Mouse (Mus musculus) thymus, adult 2 months (tissue): ENCODE measurements around the gene Sptbn4.

Source experiments
- CTCF ChIP-seq: fragments of 200-500 bp; IDR thresholded peaks from 2 replicates; pipeline ENCODE4 v1.5.1; 2012; ENCODE audit warnings: mild to moderate bottlenecking, control low read depth, low read length, moderate library complexity, borderline replicate concordance; ENCODE audit not compliant: control insufficient read depth, poor library complexity, insufficient read depth; ENCODE audit errors: extremely low read depth
- POLR2A ChIP-seq: fragments of 200-500 bp; IDR thresholded peaks from 2 replicates; pipeline ENCODE4 v1.6.1; 2012; ENCODE audit warnings: mild to moderate bottlenecking, low read length, control low read depth, moderate library complexity; ENCODE audit not compliant: control insufficient read depth, poor library complexity, insufficient read depth; ENCODE audit errors: extremely low read depth

GRCm38 (mm10) chr7:27339114-27339513 lies 108.4 kb downstream of the Sptbn4 start:
- TF ChIP-seq POLR2A (no peak), CTCF (no peak)
